Mouse (Mus musculus): Measurements from ENCODE around the gene Gm20503. TPM values are rescaled to one million over a fixed set of nuclear protein-coding genes. Genes with fewer than 3 reads are reported as not detected.

Gene Gm20503
- total RNA-seq, 2 experiments from 2014 or later = 0.22 TPM; not detected in 1

DNA sequence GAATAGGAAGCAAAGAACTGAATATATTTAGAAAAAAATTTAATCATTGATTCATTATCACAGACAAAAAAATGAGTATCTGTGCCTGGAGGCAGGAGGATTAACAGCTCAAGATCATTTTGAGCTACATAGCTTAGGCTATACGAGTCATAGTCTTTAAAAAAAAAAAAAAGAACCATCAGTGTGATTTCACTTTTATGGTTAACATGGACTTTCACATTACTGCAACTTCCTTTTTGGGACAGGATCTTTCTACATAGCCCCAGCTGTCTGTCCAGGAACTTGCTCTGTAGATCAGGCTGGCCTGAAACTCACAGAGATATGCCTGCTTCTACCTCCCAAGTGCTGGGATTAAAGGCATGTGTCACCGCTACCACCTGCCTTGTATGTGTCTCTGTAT lies 80.4 kb downstream of the Gm20503 start:
- ATAC-seq (replicated peaks; ENCODE audit: poor library complexity) = peak; percentile 88

DNA sequence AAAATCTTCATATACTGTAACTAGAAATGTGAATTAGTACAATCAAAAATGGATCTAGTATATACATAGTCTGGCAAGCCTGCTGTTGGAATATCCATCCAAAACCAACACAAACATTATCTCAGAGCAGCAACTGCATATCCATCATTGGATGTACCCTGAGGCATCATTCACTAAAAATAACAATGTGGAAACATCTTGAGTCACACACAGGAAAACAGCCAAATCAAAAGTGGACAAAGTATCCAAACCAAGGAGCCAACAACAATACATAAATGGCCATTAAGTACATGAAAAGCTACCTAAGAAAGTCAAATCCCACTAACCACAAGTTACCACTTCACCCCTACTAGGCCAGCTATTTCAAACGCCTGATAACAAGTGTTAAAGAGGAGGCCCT lies 86.4 kb downstream of the Gm20503 start:
- no peak for ATAC-seq (replicated peaks; ENCODE audit: poor library complexity)

Other genes starting within 250 kb of the Gm20503 start
- 0.12 and 0.17 TPM in 2 replicates for gene Olfr267, start 215.5 kb upstream of the Gm20503 start, total RNA-seq (2015)
- gene Olfr267, start 215.5 kb upstream of the Gm20503 start, total RNA-seq (2017) = 0.08 TPM in 1 of 2 replicates, not detected in the other
- gene Ecpas, start 90.5 kb upstream of the Gm20503 start, total RNA-seq (2015) = 108 and 109 TPM in 2 replicates
- 75.8 and 86.8 TPM in 2 replicates for gene Ecpas, start 90.5 kb upstream of the Gm20503 start, total RNA-seq (2017)
- not detected in 2 replicates for gene Zkscan16, start 59.6 kb upstream of the Gm20503 start, total RNA-seq (2015)
- not detected in 2 replicates for gene Zkscan16, start 59.6 kb upstream of the Gm20503 start, total RNA-seq (2017)
- gene Ptgr1, start 16.1 kb upstream of the Gm20503 start, total RNA-seq (2015) = 72.7 and 81.7 TPM in 2 replicates
- gene Ptgr1, start 16.1 kb upstream of the Gm20503 start, total RNA-seq (2017) = 59.6 and 66.6 TPM in 2 replicates
- gene Dnajc25, start 8.1 kb upstream of the Gm20503 start, total RNA-seq (2015) = 24.8 and 25.3 TPM in 2 replicates
- gene Dnajc25, start 8.1 kb upstream of the Gm20503 start, total RNA-seq (2017) = 22.8 and 29.8 TPM in 2 replicates
- gene Gng10, start 31.9 kb downstream of the Gm20503 start, total RNA-seq (2015) = 168 and 189 TPM in 2 replicates
- 86.1 and 106 TPM in 2 replicates for gene Gng10, start 31.9 kb downstream of the Gm20503 start, total RNA-seq (2017)
- not detected in 2 replicates for gene AI481877, start 135.8 kb downstream of the Gm20503 start, total RNA-seq (2015)
- not detected in 2 replicates for gene AI481877, start 135.8 kb downstream of the Gm20503 start, total RNA-seq (2017)
- gene Ugcg, start 186.0 kb downstream of the Gm20503 start, total RNA-seq (2015) = 65.5 and 90.4 TPM in 2 replicates
- 37.4 and 62.2 TPM in 2 replicates for gene Ugcg, start 186.0 kb downstream of the Gm20503 start, total RNA-seq (2017)